Mouse (Mus musculus): ENCODE results near the gene Chit1.

The Chit1 gene

GRCm38 (mm10) chr1:134079477-134080163, 31.4 kb upstream of the Chit1 start:
- peak; percentile 80 for DNase-seq

DNA sequence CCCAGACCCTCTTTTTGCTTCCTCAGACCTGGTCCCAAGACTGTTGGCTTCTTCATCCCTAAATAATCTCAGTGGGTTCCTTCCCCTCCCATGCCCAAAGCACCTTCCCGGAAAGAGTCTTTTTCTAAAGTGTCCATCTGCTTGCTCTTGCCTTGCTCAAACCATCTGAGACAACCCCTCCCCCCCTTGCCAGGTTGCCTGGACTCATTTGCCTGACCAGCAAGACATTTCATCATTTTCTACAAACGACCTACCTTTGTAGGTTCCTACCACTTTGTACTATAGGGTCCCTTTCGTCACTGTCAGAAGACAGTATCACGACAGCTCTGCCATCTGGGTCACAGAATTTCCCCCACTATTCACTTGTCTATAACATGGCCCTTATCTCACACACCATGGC, 30.6 kb upstream of the Chit1 start:
- DNase-seq, result peak; percentile 60

DNA sequence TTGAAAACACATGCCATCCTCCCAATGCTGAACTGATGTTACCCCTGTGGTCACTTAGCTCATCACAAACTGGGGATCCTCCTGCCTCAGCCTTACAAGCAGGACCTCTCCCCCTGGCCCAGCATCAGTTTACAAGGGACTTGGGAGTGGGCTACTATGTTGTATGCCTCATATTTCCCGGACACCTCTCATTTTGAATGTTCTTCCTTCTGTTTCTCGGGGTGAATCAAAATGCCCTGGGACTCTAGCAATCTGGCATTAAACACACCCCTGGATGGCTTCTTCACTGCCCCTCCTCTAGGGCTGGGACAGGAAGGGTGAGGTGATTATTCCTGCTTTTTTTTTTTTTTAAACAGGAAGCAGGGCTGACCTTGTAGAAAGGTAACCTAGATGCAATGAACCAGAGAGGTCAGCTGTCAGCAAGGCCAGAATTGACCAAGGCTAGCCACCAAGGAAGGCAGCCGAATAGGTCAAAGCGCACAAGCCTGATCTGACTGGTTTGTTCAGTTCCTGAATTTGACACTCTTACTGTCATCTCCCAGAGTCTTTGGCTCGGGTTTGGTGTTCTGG, 30.1 kb upstream of the Chit1 start:
- DNase-seq, result peak; percentile 49

DNA sequence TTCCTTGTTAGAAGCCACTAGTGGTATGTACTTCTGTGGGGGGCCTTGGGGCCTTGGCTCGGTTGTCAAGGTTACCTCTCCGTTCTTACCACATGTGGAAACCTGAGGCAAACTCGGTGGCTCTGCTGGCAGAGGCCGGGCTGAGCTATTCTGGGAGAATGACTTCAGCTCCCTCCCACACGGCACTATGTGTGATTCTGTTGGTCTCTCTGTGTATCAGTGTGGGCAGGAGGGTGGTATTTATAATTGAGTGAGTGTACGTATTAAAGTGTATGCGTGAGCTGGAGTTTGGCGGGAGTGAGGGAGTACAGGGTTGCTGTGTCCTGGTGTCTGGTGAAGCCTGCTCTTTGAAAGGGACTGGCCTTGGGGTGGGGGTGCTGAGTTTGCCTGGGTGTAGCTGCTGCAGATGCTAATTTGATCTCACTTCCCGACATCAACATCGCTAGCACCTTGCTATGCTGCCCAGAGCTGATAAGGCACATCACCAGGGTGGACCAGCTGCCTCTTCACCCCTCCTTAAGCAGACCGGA, 28.0 kb upstream of the Chit1 start:
- DNase-seq, result peak; percentile 50

- no peak for DNase-seq
Measured at GRCm38 (mm10) chr1:134083676-134084075, 27.4 kb upstream of the Chit1 start.

DNA sequence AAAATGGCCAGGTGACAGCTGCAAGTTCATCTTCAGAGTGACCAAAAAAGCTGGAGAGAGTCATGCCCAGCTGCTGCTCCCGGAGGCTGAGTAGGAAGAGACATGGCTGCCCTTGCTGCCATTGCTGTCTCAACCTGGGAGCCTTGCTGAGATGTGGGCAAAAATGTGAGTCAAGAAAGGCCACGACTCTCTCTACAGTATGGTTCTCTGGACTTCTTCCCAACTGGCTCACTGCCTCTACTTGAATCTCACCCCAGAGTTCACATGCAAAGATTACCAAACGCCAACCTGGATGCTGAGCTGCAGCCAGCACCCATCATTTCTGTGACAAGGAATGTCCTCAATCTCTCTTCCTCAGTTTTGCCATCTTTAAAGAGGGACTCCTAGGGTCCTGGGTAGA, 26.9 kb upstream of the Chit1 start:
- DNase-seq, result peak; percentile 56

GRCm38 (mm10) chr1:134086017-134086416, 25.0 kb upstream of the Chit1 start:
- no peak for DNase-seq

DNA sequence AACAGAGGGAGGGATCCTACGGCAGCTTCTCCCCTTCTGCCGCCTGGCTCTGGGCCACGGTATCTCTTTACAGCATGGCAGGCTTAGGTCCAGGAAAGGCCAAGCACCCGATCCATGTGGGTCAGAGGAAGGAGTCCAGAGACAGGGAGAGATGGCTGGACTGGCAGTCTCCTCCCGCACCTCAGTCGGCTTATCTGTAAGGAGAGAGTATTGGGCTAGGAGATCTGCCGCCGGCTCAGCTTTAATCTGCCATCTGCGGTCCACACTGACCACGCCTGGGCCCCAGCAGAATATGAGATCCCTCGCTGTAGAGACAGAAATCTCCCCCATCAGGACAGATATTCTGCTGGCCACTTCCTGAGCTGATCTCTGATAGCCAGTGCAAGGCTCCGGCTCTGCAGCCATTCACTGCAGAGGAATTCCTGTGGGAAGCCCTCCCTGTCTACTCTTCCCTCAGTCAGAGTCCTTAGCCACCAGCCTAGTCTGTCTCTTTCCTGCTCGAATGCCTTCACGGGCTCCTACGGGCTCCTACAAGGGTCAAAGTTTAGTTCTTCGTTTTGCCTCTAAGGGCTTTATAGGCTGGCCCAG, 24.1 kb upstream of the Chit1 start:
- peak; percentile 77 for DNase-seq

DNA sequence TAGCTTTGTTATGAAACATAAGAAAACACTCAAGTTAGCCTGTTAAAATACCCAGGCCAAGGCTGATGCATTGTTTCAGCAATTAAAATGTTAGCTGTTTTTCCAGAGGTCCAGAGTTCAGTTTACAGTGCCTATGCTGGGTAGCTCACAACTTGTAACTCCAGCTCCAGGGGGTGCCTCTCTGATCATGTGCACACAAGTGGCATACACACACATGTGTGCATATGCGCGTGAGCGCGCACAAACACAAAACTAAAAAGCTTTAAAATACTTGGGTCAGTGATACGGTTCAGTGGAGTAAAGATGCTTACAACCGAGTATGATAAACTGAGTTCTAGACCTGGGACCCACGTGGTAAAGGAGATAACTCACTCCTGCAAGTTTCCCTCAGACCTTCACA, 22.0 kb upstream of the Chit1 start:
- peak; percentile 22 for DNase-seq

GRCm38 (mm10) chr1:134091851-134092250, 19.2 kb upstream of the Chit1 start:
- DNase-seq, result peak; percentile 33

DNA sequence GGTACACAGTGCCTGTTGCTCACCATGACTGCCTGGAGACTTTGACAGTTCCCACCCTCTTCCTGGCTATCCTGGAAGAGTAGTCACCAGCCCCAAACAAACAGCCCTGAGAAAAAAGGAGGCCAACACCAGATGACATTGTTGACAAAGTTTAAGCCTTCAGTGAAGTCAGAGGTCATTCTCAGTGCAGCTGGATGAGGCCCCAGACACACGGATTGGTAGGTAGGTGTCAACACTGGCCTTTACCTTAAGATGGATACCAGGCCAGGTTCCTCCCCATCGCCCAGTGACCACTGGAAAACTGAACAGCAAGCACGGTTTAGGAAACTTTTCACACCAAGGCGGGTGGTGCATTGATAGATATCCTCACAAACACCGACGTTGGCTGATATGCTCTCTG, 18.7 kb upstream of the Chit1 start:
- no peak for DNase-seq

GRCm38 (mm10) chr1:134092852-134093770, 17.9 kb upstream of the Chit1 start:
- peak; percentile 94 for DNase-seq

DNA sequence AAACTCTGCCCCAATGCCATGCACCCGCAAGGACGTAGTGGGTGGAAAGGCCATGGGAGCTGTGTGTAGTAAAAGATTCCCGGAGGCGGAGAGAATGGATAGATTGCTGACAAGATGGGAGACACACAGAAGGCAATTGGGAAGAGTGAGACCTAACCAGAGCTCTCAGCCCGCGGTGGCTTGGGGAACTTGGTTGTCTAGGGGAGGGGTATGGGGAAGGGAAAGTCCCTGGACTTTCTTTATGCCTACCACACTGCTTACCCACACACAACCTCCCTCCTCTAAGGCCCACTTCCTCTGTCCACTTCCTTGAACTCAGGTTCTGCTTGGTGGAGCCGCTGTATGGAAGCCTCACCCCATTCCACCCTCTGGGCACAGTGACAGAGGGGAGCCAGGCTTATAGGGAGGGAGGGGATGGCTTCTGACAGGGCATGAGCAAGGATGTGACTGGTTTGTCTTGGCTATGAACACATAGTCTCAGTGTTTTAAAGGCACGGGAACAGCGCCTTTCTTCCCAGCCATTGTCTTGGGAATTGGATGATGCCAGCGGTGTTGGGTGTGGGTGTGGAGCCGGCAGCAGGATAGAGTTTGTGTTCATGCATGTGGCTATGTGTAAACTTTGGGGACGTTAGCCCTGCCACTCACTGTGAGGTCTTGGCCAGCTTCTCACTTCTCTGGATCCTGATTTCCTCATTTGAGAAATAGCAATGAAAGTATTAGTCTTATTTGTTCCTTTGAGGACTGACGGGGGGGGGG, 17.1 kb upstream of the Chit1 start:
- DNase-seq, result peak; percentile 57

GRCm38 (mm10) chr1:134095033-134095612, 15.9 kb upstream of the Chit1 start:
- DNase-seq, result peak; percentile 38

DNA sequence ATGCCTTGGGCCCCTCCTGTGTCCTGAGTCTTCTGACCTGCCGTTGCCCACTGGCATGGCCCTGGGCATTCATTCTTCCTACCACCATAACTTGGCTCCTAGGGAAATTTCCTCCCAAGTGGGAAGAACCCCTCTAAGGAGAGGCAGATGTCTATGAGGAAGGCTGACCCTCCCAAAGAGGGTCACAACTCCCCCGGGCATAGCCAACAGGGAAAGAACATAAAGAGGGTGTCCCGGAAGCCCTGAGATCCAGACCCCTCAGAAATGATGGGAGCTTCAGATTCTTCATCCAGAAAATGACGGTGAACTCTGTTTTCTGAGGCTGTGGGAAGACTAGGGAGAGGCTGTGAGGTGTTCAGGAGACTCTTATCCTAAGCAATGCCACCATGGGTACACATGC, 15.3 kb upstream of the Chit1 start:
- no peak for DNase-seq

- DNase-seq, result peak; percentile 43
Measured at GRCm38 (mm10) chr1:134096264-134096934, 14.6 kb upstream of the Chit1 start.

DNA sequence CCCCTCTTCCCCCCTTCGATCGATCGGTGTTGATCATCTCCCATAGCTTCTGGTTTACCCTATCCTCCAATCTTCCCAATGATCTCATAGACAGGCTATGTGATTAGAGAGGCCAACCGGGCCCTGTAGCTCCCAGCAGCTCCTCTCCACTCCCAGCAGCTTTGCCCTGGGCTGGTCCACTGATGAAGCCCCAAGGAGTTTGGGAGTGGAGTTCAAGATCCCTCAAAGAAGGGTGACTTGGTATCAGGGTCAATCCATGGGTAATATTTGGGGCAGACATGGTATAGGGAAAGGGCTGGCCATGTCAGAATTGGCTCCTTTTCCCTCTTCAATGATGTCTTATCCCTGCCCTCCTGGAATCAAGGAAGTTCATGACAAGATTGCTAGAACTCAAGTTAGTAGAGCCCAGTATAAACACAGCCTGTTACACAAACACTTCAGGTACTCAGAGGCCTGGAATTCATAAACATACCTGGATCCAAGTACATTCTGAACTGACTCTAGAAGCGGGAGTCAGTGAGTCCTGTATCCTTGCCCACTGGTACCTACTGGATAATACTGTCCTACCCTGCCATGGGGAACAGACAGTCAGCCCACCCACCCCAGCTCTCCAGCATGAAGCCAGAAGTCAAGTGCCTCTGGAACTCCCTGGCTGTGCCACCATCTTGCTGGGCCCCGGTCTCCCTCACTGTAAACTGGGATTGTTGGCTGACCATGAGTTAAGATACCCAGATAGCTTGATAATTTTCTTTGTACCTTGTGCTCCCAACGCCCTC, 13.8 kb upstream of the Chit1 start:
- DNase-seq, result peak; percentile 11

DNA sequence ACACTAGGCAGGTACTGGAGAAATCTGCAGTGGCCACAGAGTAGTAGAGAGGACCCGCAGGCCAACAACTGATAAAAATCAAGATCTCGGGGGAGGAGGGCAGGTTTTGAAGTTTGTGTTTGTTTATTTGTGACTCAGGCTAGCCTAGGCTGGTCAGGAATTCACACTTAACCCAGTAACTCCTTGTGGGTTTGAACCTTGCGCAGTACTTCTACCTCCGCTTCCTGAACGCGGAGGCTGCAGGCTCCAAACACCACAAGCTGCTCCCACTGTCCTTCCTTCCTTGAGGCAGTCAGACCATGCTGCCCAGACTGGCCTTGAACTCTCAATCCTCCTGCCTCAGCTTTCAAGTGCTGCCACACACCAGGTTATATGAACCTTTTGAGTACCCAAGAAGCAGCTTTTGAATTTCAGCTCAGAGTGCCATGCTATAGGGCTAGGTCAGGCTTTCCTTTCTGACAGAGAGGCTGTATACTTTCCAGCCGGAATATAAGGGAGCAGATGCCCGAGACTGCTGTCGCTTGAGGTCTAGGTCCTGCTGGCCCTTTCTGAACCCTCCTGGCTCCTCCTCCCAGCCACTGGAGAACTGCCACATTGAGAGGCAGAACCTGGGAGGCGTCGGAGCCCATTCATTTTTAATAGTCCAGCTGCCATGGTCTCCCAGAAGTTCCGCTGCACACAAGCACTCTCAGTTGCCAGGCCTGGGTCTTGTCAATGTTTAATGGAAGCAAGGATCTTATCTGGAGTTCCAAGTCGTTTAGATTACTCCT, 12.9 kb upstream of the Chit1 start:
- DNase-seq, result peak; percentile 28

- DNase-seq, result peak; percentile 65
Measured at GRCm38 (mm10) chr1:134098726-134099515, 12.1 kb upstream of the Chit1 start.
